Mouse (Mus musculus) mesoderm, embryonic 11.5 days (tissue): ENCODE results near the gene Tnfrsf25.

Source experiments
- DNase-seq: peaks from one replicate; pipeline ENCODE4 v3.0.0-alpha.2; 2012; ENCODE audit warnings: low read depth, low spot score

Gene Tnfrsf25

GRCm38 (mm10) chr4:152140441-152140840, 24.7 kb downstream of the Tnfrsf25 start:
- DNase-seq = peak; percentile 59

GRCm38 (mm10) chr4:152141521-152142135, 25.9 kb downstream of the Tnfrsf25 start:
- no peak for DNase-seq

GRCm38 (mm10) chr4:152143632-152144031, 27.9 kb downstream of the Tnfrsf25 start:
- DNase-seq = no peak

GRCm38 (mm10) chr4:152145473-152145872, 29.7 kb downstream of the Tnfrsf25 start:
- no peak for DNase-seq

GRCm38 (mm10) chr4:152146033-152146827, 30.5 kb downstream of the Tnfrsf25 start:
- no peak for DNase-seq

- no peak for DNase-seq
Observed at GRCm38 (mm10) chr4:152150546-152150945, 34.8 kb downstream of the Tnfrsf25 start.

- no peak for DNase-seq
Observed at GRCm38 (mm10) chr4:152151451-152151965, 35.8 kb downstream of the Tnfrsf25 start.

GRCm38 (mm10) chr4:152151966-152152544, 36.3 kb downstream of the Tnfrsf25 start, which contains the start of gene Espn:
Gene Espn (minus strand): TSS chr4:152152371.
- peak; percentile 71 for DNase-seq

- peak; percentile 87 for DNase-seq
Observed at GRCm38 (mm10) chr4:152153771-152154177, 38.0 kb downstream of the Tnfrsf25 start.

- DNase-seq = no peak
Observed at GRCm38 (mm10) chr4:152155019-152155418, 39.3 kb downstream of the Tnfrsf25 start.

GRCm38 (mm10) chr4:152157779-152158584, 42.2 kb downstream of the Tnfrsf25 start:
- DNase-seq = peak; percentile 60

GRCm38 (mm10) chr4:152158585-152159284, 43.0 kb downstream of the Tnfrsf25 start, which contains the start of gene Hes2:
Gene Hes2 (plus strand): TSS chr4:152158867.
- DNase-seq = no peak

GRCm38 (mm10) chr4:152159285-152159678, 43.5 kb downstream of the Tnfrsf25 start:
- DNase-seq = no peak

GRCm38 (mm10) chr4:152160748-152161147, 45.0 kb downstream of the Tnfrsf25 start:
- no peak for DNase-seq

- DNase-seq = no peak
Observed at GRCm38 (mm10) chr4:152161601-152162000, 45.9 kb downstream of the Tnfrsf25 start.

GRCm38 (mm10) chr4:152162748-152163147, 47.0 kb downstream of the Tnfrsf25 start:
- DNase-seq = no peak

- DNase-seq = peak; percentile 77
Observed at GRCm38 (mm10) chr4:152165036-152165931, 49.5 kb downstream of the Tnfrsf25 start.

- DNase-seq = no peak
Observed at GRCm38 (mm10) chr4:152168052-152168451, 52.3 kb downstream of the Tnfrsf25 start.

- no peak for DNase-seq
Observed at GRCm38 (mm10) chr4:152169103-152169502, 53.4 kb downstream of the Tnfrsf25 start.
